Mouse (Mus musculus) ES-E14 (cell line): ENCODE measurements at regions not wholly inside any gene's neighbourhood (a gene's known extent, or its start where the extent isn't known, plus 50 kb on each side); places are given as distances from the start of the nearest gene placed in this dataset.

ENCODE experiments used
- DNase-seq: peaks from one replicate; pipeline ENCODE4 v3.0.0-alpha.2; 2013; ENCODE audit warnings: low read depth, low spot score
- H3K27ac ChIP-seq: 2 replicates; pipeline ENCODE4 v1.5.1; 2012; ENCODE audit warnings: low read depth, mild to moderate bottlenecking, low read length, moderate library complexity, mixed read lengths; ENCODE audit not compliant: poor library complexity, insufficient read depth, severe bottlenecking
- H3K36me3 ChIP-seq: 2 replicates; pipeline ENCODE4 v1.6.1; 2012; ENCODE audit warnings: mild to moderate bottlenecking, low read length, moderate library complexity, mixed read lengths; ENCODE audit not compliant: control insufficient read depth, poor library complexity, insufficient read depth, severe bottlenecking
- H3K4me1 ChIP-seq, 2 experiments: fragments of 150-350 bp in 1 of 2; sonication (generic) in 1 of 2; 2 replicates each; pipeline ENCODE4 v1.6.1; 2012; ENCODE audit warnings: low read length in 2 of 2, mild to moderate bottlenecking in 1 of 2, mixed read lengths in 1 of 2; ENCODE audit not compliant: control insufficient read depth in 2 of 2, insufficient read depth in 2 of 2, poor library complexity in 1 of 2
- H3K4me3 ChIP-seq, 2 experiments: fragments of 150-350 bp in 1 of 2; sonication (generic) in 1 of 2; 2 replicates each; pipeline ENCODE4 v1.5.1; 2012; ENCODE audit warnings: low read length in 2 of 2, low read depth in 1 of 2, mild to moderate bottlenecking in 1 of 2, mixed read lengths in 1 of 2; ENCODE audit not compliant: insufficient read depth in 1 of 2, poor library complexity in 1 of 2, severe bottlenecking in 1 of 2
- H3K9ac ChIP-seq: 2 replicates; pipeline ENCODE4 v1.6.1; 2012; ENCODE audit warnings: low read depth, mild to moderate bottlenecking, low read length, mixed read lengths; ENCODE audit not compliant: poor library complexity, insufficient read depth, severe bottlenecking
- H3K9me3 ChIP-seq: fragments of 150-350 bp; sonication (generic); 2 replicates; pipeline ENCODE4 v1.6.1; 2012; ENCODE audit warnings: low read depth, mild to moderate bottlenecking, low read length; ENCODE audit not compliant: control insufficient read depth, insufficient read depth
- CHD2 ChIP-seq: IDR thresholded peaks from 2 replicates; pipeline ENCODE4 v1.6.1; 2014; ENCODE audit warnings: mild to moderate bottlenecking, low read depth, low read length, inconsistent platforms
- HCFC1 ChIP-seq: IDR thresholded peaks from 2 replicates; pipeline ENCODE4 v1.6.1; 2012; ENCODE audit warnings: low read length, inconsistent platforms, borderline replicate concordance; ENCODE audit not compliant: insufficient read depth
- MAFK ChIP-seq: IDR thresholded peaks from 2 replicates; pipeline ENCODE4 v1.6.1; 2014; ENCODE audit warnings: mild to moderate bottlenecking, low read depth, low read length, inconsistent platforms; ENCODE audit not compliant: insufficient read depth
- ZC3H11A ChIP-seq: IDR thresholded peaks from 2 replicates; pipeline ENCODE4 v1.6.1; 2012; ENCODE audit warnings: low read depth, mild to moderate bottlenecking, inconsistent platforms, low read length, borderline replicate concordance
- ZNF384 ChIP-seq: IDR thresholded peaks from 2 replicates; pipeline ENCODE4 v1.6.1; 2012; ENCODE audit warnings: low read depth, low read length, inconsistent platforms
- in situ Hi-C, 2 experiments: fragments of 600-800 bp; cut with MboI; formaldehyde crosslinking; loops; one replicate each; pipeline ENCODE4 v1.15.1; 2025; ENCODE audit warnings: low sequenced_read_pairs in 2 of 2, inconsistent platforms in 1 of 2; ENCODE audit not compliant: unreplicated experiment in 2 of 2

DNA sequence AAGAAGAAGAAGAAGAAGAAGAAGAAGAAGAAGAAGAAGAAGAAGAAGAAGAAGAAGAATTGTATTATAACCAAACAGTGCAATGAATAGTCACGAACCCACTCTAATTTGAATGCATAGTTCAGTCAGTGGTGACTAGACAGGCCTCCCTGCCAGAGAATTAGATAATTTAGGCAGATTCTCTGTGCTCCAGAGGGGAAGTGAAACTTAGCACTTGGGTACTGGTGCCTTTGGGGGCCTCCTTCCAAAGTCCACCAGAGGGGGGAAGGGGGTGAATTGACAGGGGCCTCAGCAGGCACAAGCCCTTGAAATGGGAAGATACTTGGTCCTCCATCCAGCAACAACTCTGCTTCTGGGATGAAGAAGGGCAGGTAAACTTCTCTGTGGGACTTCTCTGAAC lies 169.6 kb downstream of the Tex36 start:
- Histone ChIP-seq H3K4me1 (no peaks in the 10 kb centered on the region), H3K9ac (no peak overlapping the region), H3K4me3 (no peak overlapping the region), H3K9me3 (no peaks in the 10 kb centered on the region), H3K27ac (no peak overlapping the region), H3K36me3 (no peaks in the 10 kb centered on the region)
- in situ Hi-C loops, result no loop called here
- TF ChIP-seq CHD2, result no peak
- no peak for TF ChIP-seq HCFC1
- TF ChIP-seq ZC3H11A, result no peak
- no peak for TF ChIP-seq MAFK
- TF ChIP-seq ZNF384, result no peak
- no peak for DNase-seq

DNA sequence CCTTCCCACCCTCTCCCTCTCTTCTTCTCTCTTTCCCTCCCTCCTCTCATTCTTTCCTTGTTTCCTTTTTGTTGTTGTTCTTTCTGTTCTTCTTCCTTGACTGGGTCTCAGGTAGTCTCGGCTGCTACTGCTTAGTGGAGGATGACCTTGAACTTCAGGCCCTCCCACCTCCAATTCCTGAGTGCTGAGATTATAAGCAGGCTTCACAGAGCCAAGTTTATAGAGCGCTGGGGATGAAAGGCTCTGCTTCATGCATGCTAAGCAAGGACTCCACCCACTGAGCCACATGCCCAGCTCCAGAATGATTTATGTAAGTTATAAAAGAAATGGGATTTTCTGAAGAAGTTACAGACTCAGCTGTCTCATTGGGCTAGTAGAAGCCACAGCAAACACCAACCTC lies 199.9 kb downstream of the Tex36 start:
- no peak overlapping the region for H3K27ac ChIP-seq
- no peaks in the 10 kb centered on the region for H3K36me3 ChIP-seq
- no peaks in the 10 kb centered on the region for H3K4me1 ChIP-seq
- DNase-seq, result no peak
- no peak overlapping the region for H3K9ac ChIP-seq
- TF ChIP-seq MAFK, result no peak
- no peak for TF ChIP-seq CHD2
- no peak for TF ChIP-seq ZC3H11A
- no peak for TF ChIP-seq ZNF384
- no peak for TF ChIP-seq HCFC1
- no peak overlapping the region for H3K4me3 ChIP-seq
- no peaks in the 10 kb centered on the region for H3K9me3 ChIP-seq
- in situ Hi-C loops, result no loop called here

DNA sequence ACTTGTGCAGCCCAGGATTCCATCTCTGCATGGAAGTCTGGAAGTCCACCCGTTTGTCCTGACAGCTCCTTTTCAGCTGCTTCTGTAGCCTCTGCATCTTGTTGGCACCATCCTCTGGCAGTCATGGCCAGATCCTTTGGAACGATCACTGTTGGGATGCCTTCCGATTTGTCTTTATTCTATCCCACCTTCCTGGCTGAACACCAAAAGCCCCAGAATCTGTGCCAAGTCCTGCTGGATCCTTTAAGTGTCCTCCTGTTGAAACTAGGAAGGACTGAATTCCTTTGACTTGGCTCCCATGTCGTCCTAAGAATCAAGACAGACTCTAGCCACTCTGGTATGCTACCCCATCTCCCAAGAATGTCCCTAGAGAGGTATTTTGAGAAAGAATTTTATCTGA lies 201.3 kb downstream of the Tex36 start:
- Histone ChIP-seq H3K9me3 (no peaks in the 10 kb centered on the region), H3K9ac (no peak overlapping the region), H3K4me3 (no peak overlapping the region), H3K27ac (no peak overlapping the region), H3K4me1 (no peaks in the 10 kb centered on the region), H3K36me3 (no peaks in the 10 kb centered on the region)
- TF ChIP-seq ZC3H11A (no peak), CHD2 (no peak), HCFC1 (no peak), ZNF384 (no peak), MAFK (no peak)
- no peak for DNase-seq
- in situ Hi-C loops, result no loop called here

DNA sequence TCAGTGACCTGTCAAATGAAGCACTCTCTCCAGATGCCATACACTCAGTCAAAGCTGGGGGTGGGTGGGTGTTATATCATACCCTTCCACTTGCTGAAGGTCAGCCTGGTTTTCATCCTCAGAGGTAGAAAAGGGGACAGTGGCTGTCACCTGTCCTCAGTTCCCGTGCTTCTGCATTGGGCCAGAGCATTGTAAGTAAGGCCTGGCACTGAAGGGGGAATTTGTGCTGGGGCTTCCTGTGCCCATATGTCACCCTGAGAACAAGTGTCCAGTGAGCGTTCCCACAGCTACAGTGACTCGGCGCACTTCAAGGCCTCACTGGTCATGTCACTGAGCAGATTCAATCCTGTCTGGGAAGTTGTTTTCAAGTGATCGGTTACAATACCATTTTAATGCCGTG lies 213.2 kb downstream of the Tex36 start:
- in situ Hi-C loops, result no loop called here

DNA sequence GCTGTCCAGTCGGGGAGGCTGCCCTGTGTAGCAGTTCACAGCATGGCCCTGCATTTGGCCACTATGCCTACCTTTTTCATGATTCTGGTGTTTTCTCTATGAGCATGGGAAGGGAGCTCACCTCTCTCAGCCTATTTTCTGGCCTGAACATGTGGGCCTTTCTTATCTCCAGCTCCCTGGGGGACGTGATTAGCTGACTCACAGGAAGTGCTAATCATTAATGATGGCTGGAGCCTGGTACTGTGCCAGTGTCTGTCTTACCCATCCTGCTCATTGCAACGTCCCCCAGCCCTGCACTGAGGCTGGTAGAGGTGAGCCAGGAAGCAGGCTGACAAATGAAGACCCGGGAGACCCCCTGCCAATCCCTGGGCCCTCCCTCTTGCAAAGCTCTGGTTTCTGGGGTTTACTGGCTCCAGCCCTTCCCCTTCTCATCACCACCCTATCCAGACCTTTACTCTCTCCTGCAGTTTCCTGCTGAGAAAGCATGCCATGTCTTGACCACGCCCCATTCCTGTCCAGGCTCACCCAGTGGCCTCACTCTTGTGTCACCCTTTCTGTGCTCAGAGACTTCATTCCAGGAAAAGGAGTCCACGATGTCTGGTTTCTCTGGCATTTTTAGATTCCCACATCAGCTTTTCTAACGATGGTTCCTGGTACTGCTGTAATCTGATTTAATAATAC lies 219.8 kb downstream of the Tex36 start:
- H3K27ac ChIP-seq, result no peak overlapping the region
- TF ChIP-seq CHD2 (no peak), MAFK (no peak), ZC3H11A (no peak), ZNF384 (no peak), HCFC1 (no peak)
- H3K4me1 ChIP-seq, result peaks cover 0 to 6% of the 10 kb centered on the region in 2 experiments; a peak in 1 of 4 replicates
- H3K36me3 ChIP-seq, result no peaks in the 10 kb centered on the region
- H3K9me3 ChIP-seq, result no peaks in the 10 kb centered on the region
- in situ Hi-C loops, result no loop called here
- H3K9ac ChIP-seq, result no peak overlapping the region
- H3K4me3 ChIP-seq, result no peak overlapping the region
- no peak for DNase-seq

More for the DNA sequence above, 213.2 kb downstream of the Tex36 start:
- no peak overlapping the region for H3K27ac ChIP-seq
- no peaks in the 10 kb centered on the region; a peak in 1 of 4 replicates for H3K4me1 ChIP-seq
- no peak overlapping the region for H3K9ac ChIP-seq
- no peaks in the 10 kb centered on the region for H3K9me3 ChIP-seq
- TF ChIP-seq CHD2, result no peak
- no peak for TF ChIP-seq HCFC1
- no peak for TF ChIP-seq ZNF384
- TF ChIP-seq ZC3H11A, result no peak
- TF ChIP-seq MAFK, result no peak
- H3K4me3 ChIP-seq, result no peak overlapping the region
- H3K36me3 ChIP-seq, result no peaks in the 10 kb centered on the region
- DNase-seq, result no peak
